Mouse (Mus musculus): ENCODE measurements around the gene Sp6.

DNA sequence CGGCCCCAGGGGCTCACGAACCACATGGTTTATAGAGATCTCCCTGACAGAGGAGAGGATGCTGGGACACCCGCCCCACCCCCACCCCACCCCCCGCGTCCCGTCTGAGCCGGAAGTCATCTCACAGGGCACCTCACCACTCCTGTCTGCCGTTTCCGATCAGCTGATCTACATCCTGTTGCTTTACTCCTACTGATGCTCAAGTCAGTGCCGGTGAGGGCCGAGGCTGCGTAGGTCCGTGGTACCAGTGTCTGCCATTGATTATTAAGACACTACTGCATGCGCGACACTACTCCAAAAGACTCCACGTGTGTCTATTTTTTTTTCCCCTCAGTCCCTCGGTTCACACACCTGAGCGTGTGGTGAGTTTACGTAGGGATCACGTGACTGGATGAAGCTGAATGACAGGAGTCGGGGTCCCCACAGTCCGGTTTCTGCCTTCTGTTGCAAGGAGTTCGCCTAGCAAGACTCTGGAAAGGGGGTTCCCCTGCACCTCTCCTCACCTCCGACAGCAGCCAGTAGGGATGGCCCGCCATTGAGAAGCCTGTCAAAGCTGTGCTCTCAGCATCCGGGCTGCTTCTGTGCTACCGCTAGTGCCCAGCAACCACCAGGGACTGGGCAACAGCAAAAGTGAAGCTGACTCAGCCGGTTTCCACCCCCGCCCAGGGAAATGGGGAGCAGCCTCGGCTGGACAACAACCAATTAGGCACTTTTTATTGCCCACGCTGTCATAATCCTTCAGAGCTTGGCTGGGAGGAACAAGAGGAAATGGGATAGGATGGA is 25.1 kb upstream of the Sp6 start:
- TF ChIP-seq EP300 (IDR thresholded peaks at IDR 0.05; ENCODE audit: insufficient read depth, low read depth, low read length) (no peak), CTCF (IDR thresholded peaks at IDR 0.05) (no peak), POLR2A (IDR thresholded peaks at IDR 0.05; ENCODE audit: insufficient read depth, low read depth, low read length) (no peak)

All from heart, adult 2 months (tissue).